Mouse (Mus musculus): ENCODE measurements at regions not wholly inside any gene's neighbourhood (a gene's known extent, or its start where the extent isn't known, plus 50 kb on each side); places are given as distances from the start of the nearest gene placed in this dataset.

DNA sequence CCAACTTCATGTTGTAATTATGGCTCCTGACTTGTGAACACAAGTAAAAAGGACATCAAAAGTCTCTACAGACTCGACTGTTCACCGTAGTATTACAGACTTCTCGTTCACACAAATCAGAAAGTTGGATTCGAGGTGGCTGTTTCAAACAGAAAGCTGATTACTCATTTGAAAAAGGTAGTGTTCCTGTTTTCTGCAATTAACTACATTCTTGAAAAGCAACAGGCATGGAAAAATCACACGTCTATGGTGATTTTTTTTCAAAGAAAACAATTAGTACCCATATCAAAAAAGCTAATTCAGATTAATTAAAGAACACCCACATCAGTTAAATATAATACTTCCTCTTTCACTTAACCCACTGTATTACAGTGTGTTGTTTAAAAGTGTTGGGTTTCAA lies 71.5 kb downstream of the Prlhr start:
- TF ChIP-seq CTCF (IDR thresholded peaks at IDR 0.05; ENCODE audit: borderline replicate concordance, extremely low read depth, insufficient read depth, insufficient read length) (no peak), POLR2A (IDR thresholded peaks at IDR 0.05; ENCODE audit: borderline replicate concordance, extremely low read depth, insufficient read depth, insufficient read length, poor library complexity, severe bottlenecking) (no peak)

Data from brain, embryonic 14.5 days (tissue).